Mouse (Mus musculus): ENCODE data around the gene Zswim7.

DNA sequence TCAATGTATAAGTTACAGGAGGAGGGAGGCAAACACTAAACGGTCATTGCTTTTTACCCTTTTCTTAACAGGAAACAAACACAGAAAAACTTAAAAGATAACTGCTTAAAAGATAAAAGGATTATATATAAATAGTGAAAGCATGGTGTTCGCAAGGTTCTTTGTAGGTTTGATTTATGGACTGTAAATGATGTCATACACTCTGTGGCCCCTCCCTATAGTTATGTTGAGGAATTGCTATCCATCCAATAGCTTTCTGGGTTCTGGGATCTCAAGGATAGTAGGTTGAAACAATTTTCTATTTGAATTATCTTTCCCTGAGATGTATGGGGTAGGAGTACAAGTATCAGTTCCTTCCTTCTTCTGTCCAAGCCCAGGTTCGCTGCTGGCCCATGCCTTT is 38.9 kb upstream of the Zswim7 start:
- TF ChIP-seq GATA1 (IDR thresholded peaks at IDR 0.05; ENCODE audit: borderline replicate concordance, low read length), result no peak
- TF ChIP-seq FLI1 (IDR thresholded peaks at IDR 0.05; ENCODE audit: low read length), result no peak
